Mouse (Mus musculus): ENCODE data around the gene Sash1.

DNA sequence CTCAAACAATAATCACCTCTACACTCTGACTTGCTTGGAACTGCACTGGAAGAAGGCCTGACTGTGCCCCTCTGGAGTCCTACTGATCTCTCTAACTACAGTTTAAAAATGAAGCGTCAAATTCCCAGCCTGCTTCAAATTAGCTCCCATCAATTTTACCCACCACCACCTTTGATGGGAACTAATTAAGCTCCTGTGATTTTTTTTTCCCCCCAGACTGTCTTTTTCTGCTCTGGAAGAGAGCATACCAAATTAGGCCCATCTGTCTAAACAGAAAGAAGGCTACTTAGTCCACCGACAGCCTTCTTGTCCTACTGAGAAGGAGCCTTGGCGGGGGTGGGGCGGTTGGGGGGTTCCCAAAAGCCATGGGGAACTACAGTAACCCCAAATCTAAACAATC lies 37.9 kb downstream of the Sash1 start:
- no peak for TF ChIP-seq POLR2A (IDR thresholded peaks at IDR 0.05; ENCODE audit: low read depth, low read length)
- no peak for TF ChIP-seq CTCF (IDR thresholded peaks at IDR 0.05; ENCODE audit: borderline replicate concordance, insufficient read depth, low read length)

All from embryonic fibroblast, embryonic 13.5 days (primary cell).